Mouse (Mus musculus): Measurements from ENCODE around the gene Ifit2.

DNA sequence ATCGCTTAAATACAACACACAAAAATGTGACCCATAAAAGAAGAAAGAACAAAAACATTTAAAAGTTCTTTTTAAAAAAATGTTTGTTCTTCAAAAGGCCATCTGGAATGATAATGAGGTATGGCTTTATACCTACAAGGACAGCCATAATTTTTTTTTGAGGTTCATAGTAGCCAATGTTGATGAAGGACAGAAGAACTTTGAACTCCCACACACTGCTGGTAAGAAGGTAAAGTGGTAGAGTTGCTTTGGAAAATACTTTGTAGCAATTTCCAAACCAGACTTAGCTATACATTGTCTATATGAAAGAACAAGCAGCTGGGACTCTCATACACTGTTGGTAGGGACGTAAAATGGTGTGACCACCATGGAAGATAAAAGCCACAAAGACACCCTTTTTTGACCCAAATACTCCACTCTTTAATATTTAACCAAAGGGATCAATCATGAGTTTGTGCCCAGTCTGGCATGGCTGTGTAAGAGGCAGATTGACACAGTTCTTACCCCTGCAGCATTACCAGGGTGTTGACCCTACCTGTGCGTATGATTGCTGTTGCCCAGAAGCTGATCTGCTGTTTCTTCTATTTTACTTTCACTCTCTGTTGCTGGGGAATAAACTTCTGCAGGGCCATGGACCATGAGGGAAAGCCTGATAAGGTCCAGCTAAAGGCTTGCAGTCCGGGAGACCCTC lies 18.3 kb upstream of the Ifit2 start:
- TF ChIP-seq CTCF (IDR thresholded peaks at IDR 0.05 in 2 of 3, conservative IDR thresholded peaks at IDR 0.05 in 1 of 3; ENCODE audit: control insufficient read depth in 1 of 3, insufficient read depth in 1 of 3, low read depth in 2 of 3, low read length in 3 of 3, poor library complexity in 1 of 3, severe bottlenecking in 1 of 3) (no peak), TAL1 (IDR thresholded peaks at IDR 0.05; ENCODE audit: low read length) (no peak), KAT2A (conservative IDR thresholded peaks at IDR 0.05; ENCODE audit: low read depth, low read length) (no peak), MAFK (IDR thresholded peaks at IDR 0.05; ENCODE audit: borderline replicate concordance, low read depth, low read length) (no peak), ZKSCAN1 (IDR thresholded peaks at IDR 0.05; ENCODE audit: low read depth, low read length) (no peak), POLR2AphosphoS2 (IDR thresholded peaks at IDR 0.05; ENCODE audit: low read length) (no peak), UBTF (IDR thresholded peaks at IDR 0.05; ENCODE audit: borderline replicate concordance, insufficient read depth, low read depth, low read length) (no peak), ETS1 (IDR thresholded peaks at IDR 0.05; ENCODE audit: low read depth, low read length) (no peak), POLR2A (IDR thresholded peaks at IDR 0.05; ENCODE audit: control insufficient read depth in 1 of 2, insufficient read depth in 1 of 2, low read depth in 1 of 2, low read length in 2 of 2, poor library complexity in 1 of 2) (no peak)

Data from MEL (cell line).